Mouse (Mus musculus): ENCODE data around the gene Adgrf1.

Gene Adgrf1

DNA sequence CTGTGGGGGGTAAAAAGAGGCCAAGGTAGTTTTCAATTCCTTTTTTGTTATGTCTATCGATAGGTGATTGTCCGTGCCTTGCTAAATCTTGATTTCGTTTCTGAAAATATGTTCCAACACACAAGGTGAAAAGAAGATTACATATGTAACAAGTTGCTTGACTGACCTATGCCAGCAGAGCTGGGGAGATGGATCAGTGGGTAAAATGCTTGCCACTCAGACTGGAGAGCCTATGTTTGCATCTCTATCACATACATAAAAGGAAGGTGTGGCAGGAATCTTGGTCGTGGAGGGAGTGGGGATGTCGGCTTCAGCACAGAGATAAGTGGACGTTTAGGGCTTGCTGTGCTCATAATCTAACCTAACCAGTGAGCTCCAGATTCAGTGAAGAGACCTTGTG lies 93.8 kb downstream of the Adgrf1 start:
- DNase-seq, result no peak

DNA sequence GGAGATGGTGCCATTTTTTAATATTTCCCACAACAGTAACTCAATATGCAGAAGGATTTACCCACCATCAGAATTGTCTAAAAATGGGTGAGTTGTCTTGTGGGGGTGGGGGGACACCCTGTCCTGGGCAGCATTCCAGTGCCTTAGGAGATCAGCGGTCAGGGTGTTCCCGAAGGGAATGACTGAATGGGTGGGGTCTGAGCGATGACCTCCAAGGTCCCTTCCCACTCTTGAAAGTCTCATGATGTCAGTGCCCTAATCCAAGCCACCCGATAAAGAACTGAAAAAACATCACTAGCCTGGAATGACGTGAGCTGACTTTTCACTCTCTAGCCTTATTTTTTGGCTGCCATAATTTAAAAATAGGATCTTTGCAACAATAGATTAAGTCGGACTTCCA lies 95.2 kb downstream of the Adgrf1 start:
- no peak for DNase-seq

DNA sequence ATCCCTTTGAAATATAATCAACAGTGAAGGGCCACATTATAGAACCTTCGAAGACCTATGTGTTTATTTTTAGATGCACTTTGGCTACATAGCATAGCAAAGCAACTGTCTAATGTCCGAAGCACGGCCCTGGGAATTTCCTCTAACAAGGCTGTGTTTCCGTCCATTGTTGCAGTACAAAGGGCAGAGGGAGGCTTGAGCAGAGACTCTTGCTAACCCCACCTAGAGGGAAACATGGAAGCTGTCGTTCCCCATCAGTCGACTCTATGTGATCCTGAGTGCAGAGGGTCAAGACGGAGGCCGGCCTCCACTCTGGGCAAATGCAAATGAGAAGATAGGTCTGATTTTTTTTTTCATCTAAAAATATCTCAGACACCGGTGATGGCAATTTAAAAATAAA lies 96.4 kb downstream of the Adgrf1 start:
- no peak for DNase-seq

DNA sequence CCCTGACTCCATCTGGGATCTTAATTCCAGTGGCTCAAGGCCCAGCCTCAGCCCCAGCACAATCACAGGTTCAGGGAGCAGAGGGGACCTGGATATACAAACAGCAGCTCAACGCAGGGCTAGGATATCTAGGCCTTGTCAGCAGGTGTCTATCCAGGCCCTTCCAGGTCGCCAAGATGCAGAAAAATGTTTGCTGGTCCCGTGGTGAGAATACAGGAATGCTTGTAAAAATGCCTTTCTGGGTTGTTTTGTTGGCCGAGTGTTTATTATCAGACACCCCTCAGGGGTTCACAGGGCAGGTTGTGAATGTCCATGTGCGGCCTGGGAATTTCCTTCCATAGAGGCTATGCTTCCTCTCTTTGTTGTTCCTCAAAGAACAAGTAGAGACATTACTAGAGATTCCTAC lies 98.0 kb downstream of the Adgrf1 start:
- DNase-seq, result no peak

DNA sequence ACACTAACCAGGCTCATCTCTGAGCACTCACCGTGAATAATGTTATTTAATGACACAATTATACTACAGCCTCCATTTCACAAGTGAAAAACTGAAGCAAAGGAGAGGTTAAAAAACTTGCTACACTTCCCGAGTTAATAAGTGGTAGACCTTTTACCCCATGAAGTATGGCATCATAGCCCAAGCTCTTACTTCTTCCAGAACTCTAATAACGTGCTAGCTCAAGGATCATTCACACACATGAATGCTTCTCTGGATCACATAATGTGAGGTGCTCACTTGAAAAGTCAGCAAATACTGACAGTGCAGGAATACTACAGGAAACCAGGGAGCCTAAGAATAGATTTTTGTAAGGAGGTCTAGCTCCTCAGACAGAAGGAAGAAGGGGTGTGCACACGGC lies 102.5 kb downstream of the Adgrf1 start:
- DNase-seq, result no peak

DNA sequence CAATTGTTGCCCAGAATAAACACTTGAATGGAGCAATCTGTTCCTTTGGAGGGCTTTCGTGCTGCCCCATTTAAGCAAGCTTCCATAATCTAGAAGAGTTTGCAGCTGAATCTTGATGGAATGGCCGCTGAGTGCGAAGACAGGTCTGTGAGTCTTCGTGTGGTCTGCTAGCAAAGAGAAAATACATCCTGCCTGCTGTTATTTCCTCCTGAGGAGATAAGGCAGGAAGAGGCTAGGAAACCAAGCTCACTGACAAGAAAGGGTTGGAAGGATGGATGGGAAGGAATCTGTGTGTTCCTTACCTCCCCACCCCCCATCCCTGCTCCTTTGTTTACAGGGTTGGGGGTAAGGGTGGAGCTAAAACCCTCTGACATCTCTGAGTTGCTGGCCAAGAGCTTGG lies 103.9 kb downstream of the Adgrf1 start:
- DNase-seq, result no peak
